20 mouse cellular contexts compared by ENCODE assay signal in genomic region chr8:54493915-54494314, GRCm38 (mm10). TPM values are rescaled to one million over a fixed set of nuclear protein-coding genes. Genes with fewer than 3 reads are reported as not detected.
DNase-seq lines count a peak whose midpoint lies in the region; TF ChIP-seq lines count a peak whose summit lies in the region.
"Had no signal": no experiment of that assay in that cellular context is flagged by ENCODE, and none has a peak within 500 bp of the region (broad histone marks: within the 10 kb centered on the region; RNA-seq: fewer than 3 reads in every experiment).

No protein-coding gene starts in this region.

- no peak for TF ChIP-seq POLR2A in MEL (IDR thresholded peaks at IDR 0.05; ENCODE audit: control insufficient read depth in 1 of 2, insufficient read depth in 1 of 2, low read depth in 1 of 2, low read length in 2 of 2, poor library complexity in 1 of 2)

- no peaks in the 10 kb centered on the region for H3K27me3 ChIP-seq in MEL (ENCODE audit: control insufficient read depth in 1 of 2, insufficient read depth in 2 of 2, low read length in 2 of 2)
- H3K27me3 ChIP-seq: heart, embryonic 13.5 days had no signal

- TF ChIP-seq CTCF in left cerebral cortex, adult 2 months (IDR thresholded peaks at IDR 0.05) = no peak
- TF ChIP-seq CTCF in MEL (IDR thresholded peaks at IDR 0.05 in 2 of 3, conservative IDR thresholded peaks at IDR 0.05 in 1 of 3; ENCODE audit: control insufficient read depth in 1 of 3, insufficient read depth in 1 of 3, low read depth in 2 of 3, low read length in 3 of 3, poor library complexity in 1 of 3, severe bottlenecking in 1 of 3) = no peak

- H3K27ac ChIP-seq in left cerebral cortex, adult 2 months = peak overlapping the region; percentile 53; the same call in 1 of the 2 replicates
- H3K27ac ChIP-seq in MEL (ENCODE audit: control insufficient read depth, low read depth, low read length) = no peak overlapping the region
- H3K27ac ChIP-seq: embryonic facial prominence, embryonic 10.5 days; embryonic facial prominence, embryonic 13.5 days; forebrain, embryonic 13.5 days; heart, embryonic 10.5 days; heart, embryonic 13.5 days; hindbrain, embryonic 14.5 days; hindbrain, postnatal 0 days had no signal

- H3K9me3 ChIP-seq in MEL (replicated peaks; ENCODE audit: insufficient read depth, low read length) = no peaks in the 10 kb centered on the region
- H3K9me3 ChIP-seq: embryonic facial prominence, embryonic 10.5 days; embryonic facial prominence, embryonic 13.5 days; forebrain, embryonic 13.5 days; G1E; heart, embryonic 10.5 days; heart, embryonic 13.5 days had no signal

- H3K4me3 ChIP-seq in left cerebral cortex, adult 2 months = no peak overlapping the region
- peak overlapping the region in 1 of 2 experiments; percentile 36; a peak in 1 of 4 replicates for H3K4me3 ChIP-seq in MEL (ENCODE audit: control insufficient read depth in 1 of 2, insufficient read depth in 1 of 2, low read depth in 2 of 2, low read length in 2 of 2)
- H3K4me3 ChIP-seq: embryonic facial prominence, embryonic 10.5 days; embryonic facial prominence, embryonic 13.5 days; erythroblast, embryonic 14.5 days; forebrain, embryonic 13.5 days; heart, embryonic 10.5 days; heart, embryonic 13.5 days had no signal

- H3K4me1 ChIP-seq in MEL (ENCODE audit: control insufficient read depth in 1 of 2, insufficient read depth in 2 of 2, low read length in 2 of 2) = peaks cover 0 to 4% of the 10 kb centered on the region in 2 experiments; a peak in 1 of 4 replicates
- H3K4me1 ChIP-seq: embryonic facial prominence, embryonic 10.5 days; forebrain, embryonic 13.5 days; heart, embryonic 10.5 days; heart, embryonic 13.5 days had no signal

- DNase-seq in left cerebral cortex, adult 2 months (ENCODE audit: extremely low spot score in 1 of 2, low spot score in 2 of 2) = no peak
- DNase-seq in left cerebral cortex, adult 8-10 months (ENCODE audit: low spot score in 2 of 2) = no peak
- peak; percentile 29 for DNase-seq in MEL (ENCODE audit: low read depth, low spot score)
- peak; percentile 31 for DNase-seq in telencephalon, adult 2 months (ENCODE audit: low read depth, low spot score)
- DNase-seq in heart, adult 8-10 months (ENCODE audit: low spot score) = no peak
- no peak for DNase-seq in spleen, adult 18-20 months
- DNase-seq: adrenal gland, adult 2 months; cerebellum, adult 11-12 months; gastrocnemius, postnatal 25 days had no signal

- no peaks in the 10 kb centered on the region for H3K79me2 ChIP-seq in MEL (ENCODE audit: control insufficient read depth, insufficient read depth, low read length, poor library complexity)

- H3K36me3 ChIP-seq in MEL (ENCODE audit: control insufficient read depth in 1 of 2, insufficient read depth in 2 of 2, low read length in 2 of 2) = peaks cover 0 to 2% of the 10 kb centered on the region in 2 experiments; a peak in 1 of 4 replicates
- H3K36me3 ChIP-seq: embryonic facial prominence, embryonic 10.5 days; embryonic facial prominence, embryonic 13.5 days; G1E; heart, embryonic 10.5 days; heart, embryonic 13.5 days had no signal

- intact Hi-C loops in left cerebral cortex, adult 2 months (cut with DNase I) = loop anchor here (1.0 to 5.0 kb wide), 5 partner anchors 417 to 887 kb away; partner anchors contain the start of gene Vegfc

- TF ChIP-seq EP300 in MEL (IDR thresholded peaks at IDR 0.05; ENCODE audit: low read depth in 1 of 2, low read length in 2 of 2) = no peak

- peak overlapping the region; percentile 24; the same call in 1 of the 2 replicates for H3K9ac ChIP-seq in MEL (ENCODE audit: control insufficient read depth, low read depth, low read length, poor library complexity, severe bottlenecking)
- H3K9ac ChIP-seq: embryonic facial prominence, embryonic 13.5 days; forebrain, embryonic 13.5 days; heart, embryonic 13.5 days; hindbrain, embryonic 14.5 days had no signal

- no peak for TF ChIP-seq RAD21 in MEL (IDR thresholded peaks at IDR 0.05; ENCODE audit: low read depth, low read length)

TF ChIP-seq in MEL, 35 proteins besides CTCF, POLR2A, EP300 and RAD21:
- TF ChIP-seq SMC3 (IDR thresholded peaks at IDR 0.05; ENCODE audit: low read depth, low read length) (no peak), CHD1 (IDR thresholded peaks at IDR 0.05; ENCODE audit: low read depth, low read length) (no peak), ZC3H11A (IDR thresholded peaks at IDR 0.05; ENCODE audit: low read depth, low read length) (no peak), BHLHE40 (IDR thresholded peaks at IDR 0.05; ENCODE audit: borderline replicate concordance, low read depth, low read length) (no peak), NELFE (IDR thresholded peaks at IDR 0.05; ENCODE audit: low read depth, low read length) (no peak), KAT2A (conservative IDR thresholded peaks at IDR 0.05; ENCODE audit: low read depth, low read length) (no peak)

RNA-seq across cellular contexts. Expression of gene Asb5, which starts 35.5 kb away (rescaled TPM):
- total RNA-seq in left cerebral cortex, adult 2 months (2021) = 1 to 10 TPM; 1.9 to 2.0 TPM
- total RNA-seq in left cerebral cortex, adult 8-10 months (2022) = 1 to 10 TPM in 3 of 4 experiments, under 1 TPM in 1; 0.39 to 2.1 (median 1.7) TPM
- 0.27 TPM in 1 of 2 replicates, not detected in the other for total RNA-seq in MEL (2012; rRNA removed)
- 1 to 10 TPM in 1 of 2 experiments, not detected in 1; 1.4 TPM for polyA plus RNA-seq in MEL (2012; ENCODE audit: insufficient read depth in 1 of 2, insufficient read length in 2 of 2, low read depth in 1 of 2, low replicate concordance in 2 of 2, missing spikeins in 1 of 2)
- total RNA-seq in heart, adult 8-10 months (2022) = 10 to 100 TPM; 19.9 to 28.5 (median 22.7) TPM
- total RNA-seq: adrenal gland, adult 2 months; adrenal gland, postnatal 14 days had no signal
- polyA plus RNA-seq: erythroblast, embryonic 14.5 days; G1E; inflammation-experienced regulatory T-cells, adult 6 months had no signal

RNA-seq across cellular contexts. Expression of gene Spcs3, which starts 35.9 kb away (rescaled TPM):
- total RNA-seq in left cerebral cortex, adult 2 months (2021) = 10 to 100 TPM; 65.5 to 70.2 TPM
- total RNA-seq in left cerebral cortex, adult 8-10 months (2022) = 10 to 100 TPM; 57.0 to 67.0 (median 61.7) TPM
- total RNA-seq in MEL (2012; rRNA removed) = 69.0 and 69.7 TPM in 2 replicates
- 100 to 1,000 TPM in 1 of 2 experiments, 10 to 100 TPM in 1; 78.0 to 140 TPM for polyA plus RNA-seq in MEL (2012; ENCODE audit: insufficient read depth in 1 of 2, insufficient read length in 2 of 2, low read depth in 1 of 2, low replicate concordance in 2 of 2, missing spikeins in 1 of 2)
- total RNA-seq in heart, adult 8-10 months (2022) = 10 to 100 TPM; 50.5 to 58.0 (median 54.4) TPM

Comparison
In these comparisons a context has a peak if more than half of its experiments do, and no peak if none do; other contexts are left out.
1. DNase-seq: peak in MEL (single experiment) and telencephalon, adult 2 months (single experiment); none in left cerebral cortex, adult 2 months (0 of 2), left cerebral cortex, adult 8-10 months (0 of 2), heart, adult 8-10 months (single experiment) and spleen, adult 18-20 months (0 of 2).
2. RNA of gene Asb5, which starts 35.5 kb away (total RNA-seq): 19.9 to 28.5 TPM in heart, adult 8-10 months; 1.9 to 2.0 TPM in left cerebral cortex, adult 2 months, 0.39 to 2.1 TPM in left cerebral cortex, adult 8-10 months and 0.27 TPM in MEL; every median in the first group is over 4 times any median in the second.